Mouse (Mus musculus): Measurements from ENCODE around the gene Gnl2. TPM values are rescaled to one million over a fixed set of nuclear protein-coding genes. Genes with fewer than 3 reads are reported as not detected.

Gnl2 gene
- polyA plus RNA-seq, 1 experiment = 38.2 TPM

- no peaks in the 10 kb centered on the region for H3K4me1 ChIP-seq (ENCODE audit: control insufficient read depth, insufficient read depth, low read length)
These were observed 32.4 kb upstream of the Gnl2 start for GRCm38 (mm10) chr4:124983893-124984526.

GRCm38 (mm10) chr4:124984871-124985670 lies 31.3 kb upstream of the Gnl2 start:
- TF ChIP-seq CTCF (IDR thresholded peaks at IDR 0.05; ENCODE audit: low read depth, low read length) (no peak), POLR2A (IDR thresholded peaks at IDR 0.05; ENCODE audit: borderline replicate concordance, low read depth, low read length) (no peak)
- Histone ChIP-seq H3K4me3 (ENCODE audit: insufficient read depth, low read length) (no peak overlapping the region), H3K4me1 (ENCODE audit: control insufficient read depth, insufficient read depth, low read length) (peaks cover 3% of the 10 kb centered on the region; the same call in 1 of the 2 replicates), H3K27ac (ENCODE audit: insufficient read depth, low read depth, low read length) (no peak overlapping the region)

More at GRCm38 (mm10) chr4:124983893-124984526, 32.4 kb upstream of the Gnl2 start:
- TF ChIP-seq POLR2A (IDR thresholded peaks at IDR 0.05; ENCODE audit: borderline replicate concordance, low read depth, low read length) (no peak), CTCF (IDR thresholded peaks at IDR 0.05; ENCODE audit: low read depth, low read length) (peak; percentile 75)
- H3K27ac ChIP-seq (ENCODE audit: insufficient read depth, low read depth, low read length) = no peak overlapping the region
- no peak overlapping the region for H3K4me3 ChIP-seq (ENCODE audit: insufficient read depth, low read length)

- no peak for TF ChIP-seq CTCF (IDR thresholded peaks at IDR 0.05; ENCODE audit: low read depth, low read length)
- no peak for TF ChIP-seq POLR2A (IDR thresholded peaks at IDR 0.05; ENCODE audit: borderline replicate concordance, low read depth, low read length)
- Histone ChIP-seq H3K27ac (ENCODE audit: insufficient read depth, low read depth, low read length) (no peak within 1 kb of the TSS), H3K4me1 (ENCODE audit: control insufficient read depth, insufficient read depth, low read length) (peaks cover 5% of the 10 kb centered on the region; the same call in 1 of the 2 replicates), H3K4me3 (ENCODE audit: insufficient read depth, low read length) (peak within 1 kb of the TSS; percentile 31; the same call in 1 of the 2 replicates)
These were observed 30.4 kb upstream of the Gnl2 start, which contains the start of gene Rspo1 for GRCm38 (mm10) chr4:124985671-124986602. Gene Rspo1, plus strand, starts transcription at chr4:124986430.

GRCm38 (mm10) chr4:124986739-124987710 lies 29.4 kb upstream of the Gnl2 start:
- TF ChIP-seq POLR2A (IDR thresholded peaks at IDR 0.05; ENCODE audit: borderline replicate concordance, low read depth, low read length) = no peak
- no peak for TF ChIP-seq CTCF (IDR thresholded peaks at IDR 0.05; ENCODE audit: low read depth, low read length)
- Histone ChIP-seq H3K4me1 (ENCODE audit: control insufficient read depth, insufficient read depth, low read length) (peaks cover 10% of the 10 kb centered on the region; the same call in 1 of the 2 replicates), H3K4me3 (ENCODE audit: insufficient read depth, low read length) (peak overlapping the region; percentile 31; the same call in 1 of the 2 replicates), H3K27ac (ENCODE audit: insufficient read depth, low read depth, low read length) (no peak overlapping the region)

- H3K4me1 ChIP-seq (ENCODE audit: control insufficient read depth, insufficient read depth, low read length) = peaks cover 10% of the 10 kb centered on the region; the same call in 1 of the 2 replicates
- TF ChIP-seq CTCF (IDR thresholded peaks at IDR 0.05; ENCODE audit: low read depth, low read length) (no peak), POLR2A (IDR thresholded peaks at IDR 0.05; ENCODE audit: borderline replicate concordance, low read depth, low read length) (no peak)
- H3K27ac ChIP-seq (ENCODE audit: insufficient read depth, low read depth, low read length) = no peak overlapping the region
- H3K4me3 ChIP-seq (ENCODE audit: insufficient read depth, low read length) = no peak overlapping the region
These were observed 28.7 kb upstream of the Gnl2 start for GRCm38 (mm10) chr4:124987711-124988097.

- no peak overlapping the region for H3K4me3 ChIP-seq (ENCODE audit: insufficient read depth, low read length)
- TF ChIP-seq CTCF (IDR thresholded peaks at IDR 0.05; ENCODE audit: low read depth, low read length) = no peak
- no peak for TF ChIP-seq POLR2A (IDR thresholded peaks at IDR 0.05; ENCODE audit: borderline replicate concordance, low read depth, low read length)
- peaks cover 10% of the 10 kb centered on the region; the same call in 1 of the 2 replicates for H3K4me1 ChIP-seq (ENCODE audit: control insufficient read depth, insufficient read depth, low read length)
- no peak overlapping the region for H3K27ac ChIP-seq (ENCODE audit: insufficient read depth, low read depth, low read length)
These were observed 28.0 kb upstream of the Gnl2 start for GRCm38 (mm10) chr4:124988382-124988781.

- no peak for TF ChIP-seq POLR2A (IDR thresholded peaks at IDR 0.05; ENCODE audit: borderline replicate concordance, low read depth, low read length)
- no peak for TF ChIP-seq CTCF (IDR thresholded peaks at IDR 0.05; ENCODE audit: low read depth, low read length)
- 0 out of 2 replicates have a peak overlapping the region, but pooled peaks have one; percentile 15 for H3K4me3 ChIP-seq (ENCODE audit: insufficient read depth, low read length)
- no peak overlapping the region for H3K27ac ChIP-seq (ENCODE audit: insufficient read depth, low read depth, low read length)
- peaks cover 10% of the 10 kb centered on the region; the same call in 1 of the 2 replicates for H3K4me1 ChIP-seq (ENCODE audit: control insufficient read depth, insufficient read depth, low read length)
These were observed 26.6 kb upstream of the Gnl2 start for GRCm38 (mm10) chr4:124989787-124990253.

GRCm38 (mm10) chr4:124990325-124990724 lies 26.1 kb upstream of the Gnl2 start:
- no peak overlapping the region for H3K27ac ChIP-seq (ENCODE audit: insufficient read depth, low read depth, low read length)
- TF ChIP-seq POLR2A (IDR thresholded peaks at IDR 0.05; ENCODE audit: borderline replicate concordance, low read depth, low read length) (no peak), CTCF (IDR thresholded peaks at IDR 0.05; ENCODE audit: low read depth, low read length) (no peak)
- H3K4me1 ChIP-seq (ENCODE audit: control insufficient read depth, insufficient read depth, low read length) = peaks cover 10% of the 10 kb centered on the region; the same call in 1 of the 2 replicates
- 0 out of 2 replicates have a peak overlapping the region, but pooled peaks have one; percentile 15 for H3K4me3 ChIP-seq (ENCODE audit: insufficient read depth, low read length)
